Mouse (Mus musculus) kidney, adult 11 months (tissue): ENCODE measurements around the gene Map2.

Source experiments
- DNase-seq: peaks from one replicate; pipeline ENCODE4 v3.0.0; 2022

The Map2 gene

GRCm38 (mm10) chr1:66175041-66175665 is at the start of gene Map2:
Gene Map2, plus strand, starts transcription at chr1:66175273.
- DNase-seq, result peak; percentile 86

GRCm38 (mm10) chr1:66133014-66133413 is 42.1 kb upstream of the Map2 start:
- no peak for DNase-seq

DNA sequence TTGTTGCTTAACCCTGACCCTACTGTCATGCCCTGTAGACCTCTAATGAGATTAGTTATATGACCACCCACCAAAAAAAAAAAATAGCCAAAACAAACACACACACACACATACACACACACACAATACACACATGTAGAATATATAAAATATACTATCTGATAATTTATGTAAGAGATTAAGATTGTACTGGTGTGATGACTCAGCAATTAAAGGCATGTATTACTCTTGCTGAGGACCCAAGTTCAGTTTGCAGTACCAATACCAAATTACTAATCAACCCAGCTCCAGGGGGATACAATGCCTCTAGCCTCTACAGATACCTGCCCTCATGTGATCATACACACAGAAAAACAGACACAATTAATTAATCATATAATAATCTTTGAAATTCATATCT is 39.7 kb upstream of the Map2 start:
- no peak for DNase-seq

DNA sequence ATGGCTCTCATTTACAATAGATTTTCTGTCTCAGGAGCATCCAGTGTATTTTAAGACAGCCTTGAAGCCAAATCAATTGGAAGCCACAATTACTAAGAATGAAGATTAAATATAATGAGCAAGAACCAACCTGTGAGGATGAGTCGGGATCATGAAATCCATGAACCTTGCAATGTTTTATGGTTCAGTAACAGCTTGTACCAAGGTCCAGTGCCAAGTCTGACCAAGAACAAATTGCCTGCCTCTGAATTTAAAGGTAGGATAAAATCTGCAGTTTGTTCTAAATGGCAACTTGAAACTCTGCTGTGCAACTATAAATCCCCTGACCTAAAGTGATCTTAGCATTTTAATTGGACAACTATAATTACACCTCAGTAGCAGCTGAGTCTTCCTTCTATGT is 34.4 kb upstream of the Map2 start:
- no peak for DNase-seq

DNA sequence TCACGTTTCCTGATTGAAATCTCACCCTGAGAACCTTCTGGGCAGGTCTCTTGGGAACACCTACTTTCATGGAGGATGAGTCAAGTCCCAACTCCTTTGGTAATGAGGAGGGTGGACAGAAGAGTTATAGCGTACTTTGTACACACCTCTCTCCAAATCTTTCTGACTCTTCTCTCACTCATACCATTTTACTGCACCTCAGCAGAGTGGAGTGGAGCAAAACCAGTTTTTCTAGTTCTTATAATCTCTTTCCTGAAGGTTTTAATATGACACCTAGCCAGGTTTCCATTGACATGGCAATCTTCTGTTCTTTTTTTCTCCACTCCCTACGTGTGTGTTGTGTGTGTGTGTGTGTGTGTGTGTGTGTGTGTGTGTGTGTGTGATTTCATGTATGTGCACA is 29.9 kb upstream of the Map2 start:
- no peak for DNase-seq

- DNase-seq, result no peak
These were observed 26.1 kb upstream of the Map2 start for GRCm38 (mm10) chr1:66148825-66149514.

- DNase-seq, result no peak
These were observed 24.3 kb upstream of the Map2 start for GRCm38 (mm10) chr1:66150806-66151205.

- no peak for DNase-seq
These were observed 17.9 kb upstream of the Map2 start for GRCm38 (mm10) chr1:66157135-66157534.

DNA sequence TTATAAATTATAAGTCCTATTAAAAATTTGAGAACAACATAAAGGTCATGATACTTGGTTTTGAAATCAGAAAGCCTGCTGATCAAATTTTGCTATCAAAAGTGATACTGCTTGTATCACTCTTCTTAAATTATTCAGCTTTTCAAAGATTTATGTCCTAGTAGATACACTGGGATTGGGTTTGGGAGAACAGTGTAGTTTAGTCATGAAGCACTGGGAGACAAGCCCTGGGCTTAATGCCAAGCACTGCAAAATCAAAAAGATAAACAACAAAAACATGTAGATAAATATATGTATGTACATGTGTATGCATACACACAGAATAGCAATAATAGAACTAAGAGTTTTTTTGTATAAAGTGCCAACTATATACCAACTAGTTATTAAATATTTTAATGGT is 17.5 kb upstream of the Map2 start:
- DNase-seq, result no peak

GRCm38 (mm10) chr1:66164648-66165047 is 10.4 kb upstream of the Map2 start:
- DNase-seq, result no peak

DNA sequence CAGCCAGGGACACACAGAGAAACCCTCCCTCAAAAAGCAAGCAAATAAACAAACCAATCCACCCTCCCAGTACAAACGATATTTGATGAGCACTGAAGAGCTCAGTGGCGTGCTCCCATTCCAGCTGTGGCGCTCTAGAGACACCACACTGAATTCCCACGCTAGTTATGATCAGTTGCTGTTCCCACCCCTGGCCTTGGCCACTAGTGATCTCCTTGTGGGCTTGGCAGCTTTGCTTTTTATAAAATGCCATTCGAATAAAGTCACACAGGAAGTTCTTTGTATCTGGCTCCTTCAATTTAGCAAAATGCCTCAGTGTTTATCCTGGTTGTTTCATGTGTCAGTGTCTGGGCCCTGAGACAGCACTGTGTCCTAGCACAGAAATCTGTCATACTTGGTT is 6.4 kb upstream of the Map2 start:
- no peak for DNase-seq

DNA sequence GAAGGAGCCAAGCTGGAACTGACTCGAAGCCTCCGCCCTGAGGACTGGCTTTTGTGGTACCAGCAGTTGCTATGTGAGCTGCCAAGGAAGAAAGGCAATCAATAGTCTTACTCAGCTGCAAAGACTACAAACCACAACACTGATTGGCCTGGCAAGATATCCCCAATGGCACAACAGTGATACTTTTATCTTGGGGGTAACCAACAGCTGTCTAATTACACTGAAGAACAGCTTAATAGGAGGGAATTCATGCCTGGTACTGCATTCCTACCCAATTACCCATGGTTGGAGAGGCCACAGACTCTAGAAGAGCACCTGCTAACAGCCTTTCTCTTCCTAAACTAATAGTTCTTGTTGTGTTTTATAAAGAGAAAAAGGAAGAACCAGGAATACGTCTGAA is 2.9 kb upstream of the Map2 start:
- no peak for DNase-seq

- DNase-seq, result no peak
These were observed 1.4 kb upstream of the Map2 start for GRCm38 (mm10) chr1:66173630-66174029.

GRCm38 (mm10) chr1:66176012-66176837 is 1.2 kb downstream of the Map2 start:
- no peak for DNase-seq

DNA sequence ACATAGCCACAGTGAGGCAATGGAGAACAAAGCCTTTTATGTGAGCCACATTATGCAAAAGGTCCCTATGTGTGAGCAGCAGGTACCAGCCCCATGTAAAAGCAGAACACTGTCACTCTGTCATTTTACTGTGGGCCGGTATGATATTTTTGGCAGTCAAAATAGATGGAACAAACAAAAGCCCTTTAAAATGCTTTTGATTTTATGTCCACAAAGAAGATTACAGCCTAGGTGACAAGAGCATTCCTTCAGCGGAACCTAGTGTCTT is 1.7 kb downstream of the Map2 start:
- no peak for DNase-seq

GRCm38 (mm10) chr1:66177489-66178170 is 2.6 kb downstream of the Map2 start:
- DNase-seq, result no peak

DNA sequence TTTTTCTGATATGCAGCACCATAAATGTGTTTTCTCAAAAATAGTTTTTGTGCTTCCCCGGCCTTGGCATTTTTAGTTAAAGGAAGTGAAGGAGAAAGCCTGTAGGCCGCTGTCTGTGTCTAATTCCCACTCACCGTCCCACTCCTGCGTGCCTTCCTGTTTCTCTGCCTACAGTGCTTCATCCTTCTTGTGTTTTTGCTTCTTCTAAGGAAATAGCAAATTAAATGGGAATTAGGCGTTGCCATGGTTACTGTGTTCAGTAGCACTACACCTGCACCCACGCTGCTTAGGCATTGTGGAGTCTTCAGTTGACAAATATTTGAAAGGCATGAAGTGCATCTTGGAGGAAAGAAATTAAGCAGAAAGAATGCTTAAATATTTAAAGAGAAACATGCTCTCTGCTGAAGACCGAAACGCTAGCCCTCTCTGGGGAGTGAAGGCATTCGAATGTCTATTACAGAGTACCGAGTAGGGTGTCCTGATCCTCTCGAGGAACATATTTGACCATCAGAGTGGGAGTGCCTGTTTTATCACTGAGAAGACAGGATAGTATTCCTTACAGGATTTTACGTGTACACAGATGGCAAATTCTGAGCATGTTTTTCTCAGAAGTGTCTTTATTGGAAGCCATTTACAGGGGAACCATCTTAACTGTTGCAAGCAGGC is 12.1 kb downstream of the Map2 start:
- DNase-seq, result no peak

- no peak for DNase-seq
These were observed 17.3 kb downstream of the Map2 start for GRCm38 (mm10) chr1:66192401-66192800.

DNA sequence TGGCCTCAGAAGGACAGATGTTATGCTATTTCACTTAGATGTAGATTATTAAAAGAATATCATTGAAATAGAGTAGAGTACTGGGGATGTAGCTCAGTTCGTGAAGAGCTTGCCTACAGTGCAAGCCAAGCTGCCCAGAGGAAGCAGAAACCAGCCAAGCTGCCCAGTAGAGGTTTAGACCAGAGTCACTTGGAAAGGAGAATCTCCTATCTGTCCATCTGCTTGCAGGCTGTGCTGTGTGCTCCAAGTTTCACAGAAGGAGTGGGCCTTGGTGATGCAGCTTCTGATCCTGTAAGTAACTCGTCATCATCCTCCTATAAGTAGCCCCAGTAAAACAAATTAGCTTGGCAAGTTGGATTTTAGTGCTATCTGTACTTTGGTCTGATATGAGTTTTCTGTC is 17.8 kb downstream of the Map2 start:
- no peak for DNase-seq

GRCm38 (mm10) chr1:66195040-66195726 is 20.1 kb downstream of the Map2 start:
- DNase-seq, result no peak

- DNase-seq, result no peak
These were observed 21.2 kb downstream of the Map2 start for GRCm38 (mm10) chr1:66196240-66196639.

- DNase-seq, result no peak
These were observed 21.6 kb downstream of the Map2 start for GRCm38 (mm10) chr1:66196716-66197115.

DNA sequence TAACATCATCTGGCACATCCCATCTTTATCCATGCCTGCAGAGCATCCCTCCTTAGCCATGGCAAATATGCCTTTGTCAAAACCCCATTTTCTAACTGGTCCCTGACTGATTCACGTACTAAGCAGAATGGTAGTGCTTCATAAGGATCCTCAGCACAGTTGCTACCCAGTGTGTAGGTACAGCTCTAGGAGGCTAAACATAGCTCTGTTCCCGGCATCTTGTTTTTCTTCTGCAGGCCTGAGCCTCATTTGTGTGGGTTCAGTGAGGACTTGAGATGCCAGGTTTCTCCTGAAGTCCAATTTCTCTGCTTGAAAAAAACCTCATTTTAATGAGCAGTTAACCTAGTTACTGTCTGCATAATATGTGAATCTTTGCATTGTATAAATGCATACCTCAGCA is 30.4 kb downstream of the Map2 start:
- DNase-seq, result no peak
